Mouse (Mus musculus) liver, adult 2 months (tissue): ENCODE data around the gene Itpkb.

Experiments used
- CTCF ChIP-seq: fragments of 200-500 bp; IDR thresholded peaks from 2 replicates; pipeline ENCODE4 v1.5.1; 2011; ENCODE audit warnings: low read depth, low read length, control low read depth
- POLR2A ChIP-seq: fragments of 200-500 bp; IDR thresholded peaks from 2 replicates; pipeline ENCODE4 v1.6.1; 2011; ENCODE audit warnings: low read length, control low read depth; ENCODE audit not compliant: insufficient read depth; ENCODE audit errors: extremely low read depth

GRCm38 (mm10) chr1:180386951-180387749 lies 56.9 kb downstream of the Itpkb start:
- TF ChIP-seq CTCF (peak; percentile 89), POLR2A (peak; percentile 70; the same call in 1 of the 2 replicates)
